Mouse (Mus musculus) spleen, postnatal 14 days (tissue): ENCODE results near the gene Cacng2.
A peak's percentile ranks its signal among the peaks of the same experiment; 100 is the strongest.

ENCODE experiments used
- DNase-seq, 2 experiments: peaks; one replicate each; pipeline ENCODE4 v3.0.0; 2021 to 2022; ENCODE audit warnings: low spot score in 2 of 2

The Cacng2 gene

GRCm38 (mm10) chr15:78119704-78120103 lies at the start of gene Cacng2:
TSS of gene Cacng2 (minus strand) at chr15:78120028.
- peak; percentile 76 to 87 for DNase-seq

- DNase-seq: no peak
Observed at GRCm38 (mm10) chr15:78169566-78169965, 49.7 kb upstream of the Cacng2 start.

GRCm38 (mm10) chr15:78165292-78165691 lies 45.5 kb upstream of the Cacng2 start:
- DNase-seq: peak in 1 of 2 experiments; percentile 38

GRCm38 (mm10) chr15:78164466-78164865 lies 44.6 kb upstream of the Cacng2 start:
- no peak for DNase-seq

GRCm38 (mm10) chr15:78161946-78162345 lies 42.1 kb upstream of the Cacng2 start:
- no peak for DNase-seq

- no peak for DNase-seq
Observed at GRCm38 (mm10) chr15:78158335-78158734, 38.5 kb upstream of the Cacng2 start.

GRCm38 (mm10) chr15:78157824-78158223 lies 38.0 kb upstream of the Cacng2 start:
- no peak for DNase-seq

- no peak for DNase-seq
Observed at GRCm38 (mm10) chr15:78157330-78157729, 37.5 kb upstream of the Cacng2 start.

GRCm38 (mm10) chr15:78155421-78155820 lies 35.6 kb upstream of the Cacng2 start:
- no peak for DNase-seq

- no peak for DNase-seq
Observed at GRCm38 (mm10) chr15:78153045-78153775, 33.4 kb upstream of the Cacng2 start.

GRCm38 (mm10) chr15:78148565-78148964 lies 28.7 kb upstream of the Cacng2 start:
- DNase-seq: no peak

GRCm38 (mm10) chr15:78140226-78140625 lies 20.4 kb upstream of the Cacng2 start:
- no peak for DNase-seq

- DNase-seq: no peak
Observed at GRCm38 (mm10) chr15:78134606-78135005, 14.8 kb upstream of the Cacng2 start.

- no peak for DNase-seq
Observed at GRCm38 (mm10) chr15:78133389-78133788, 13.6 kb upstream of the Cacng2 start.

- peak in 1 of 2 experiments; percentile 3 for DNase-seq
Observed at GRCm38 (mm10) chr15:78119248-78119647, 580 bp downstream of the Cacng2 start.

- no peak for DNase-seq
Observed at GRCm38 (mm10) chr15:78118275-78118995, 1.4 kb downstream of the Cacng2 start.

GRCm38 (mm10) chr15:78117731-78118130 lies 2.1 kb downstream of the Cacng2 start:
- no peak for DNase-seq

- no peak for DNase-seq
Observed at GRCm38 (mm10) chr15:78116936-78117335, 2.9 kb downstream of the Cacng2 start.

GRCm38 (mm10) chr15:78116244-78116643 lies 3.6 kb downstream of the Cacng2 start:
- no peak for DNase-seq

GRCm38 (mm10) chr15:78099516-78099915 lies 20.3 kb downstream of the Cacng2 start:
- DNase-seq: no peak

- no peak for DNase-seq
Observed at GRCm38 (mm10) chr15:78096004-78096403, 23.8 kb downstream of the Cacng2 start.

GRCm38 (mm10) chr15:78093597-78093996 lies 26.2 kb downstream of the Cacng2 start:
- DNase-seq: no peak
